In genomic region chr16:37879750-37880419, GRCm38 (mm10) we compare ENCODE assay signal across 19 mouse cellular contexts. TPM values are rescaled to one million over a fixed set of nuclear protein-coding genes. Genes with fewer than 3 reads are reported as not detected.
"Had no signal": no experiment of that assay in that cellular context is flagged by ENCODE, and none has a peak within 500 bp of the region (broad histone marks: within the 10 kb centered on the region; RNA-seq: fewer than 3 reads in every experiment).

No protein-coding gene starts in this region.

- DNase-seq: kidney, adult 2 months; kidney, postnatal 4 days; lung, embryonic 14.5 days; thymus, adult 2 months; thymus, postnatal 14 days; thymus, postnatal 4 days had no signal

- H3K4me3 ChIP-seq: limb, embryonic 10.5 days; limb, embryonic 13.5 days; midbrain, embryonic 12.5 days; myocyte; neural tube, embryonic 13.5 days had no signal

- H3K27ac ChIP-seq: kidney, postnatal 0 days; limb, embryonic 10.5 days; limb, embryonic 13.5 days; macrophage; midbrain, embryonic 12.5 days; neural tube, embryonic 13.5 days had no signal

- H3K4me2 ChIP-seq: limb, embryonic 13.5 days; lung, embryonic 14.5 days; midbrain, embryonic 12.5 days; neural tube, embryonic 13.5 days had no signal

- H3K4me1 ChIP-seq: limb, embryonic 10.5 days; midbrain, embryonic 12.5 days had no signal

- H3K9me3 ChIP-seq: limb, embryonic 10.5 days; limb, embryonic 13.5 days; midbrain, embryonic 12.5 days; neural tube, embryonic 13.5 days had no signal

- H3K27me3 ChIP-seq: limb, embryonic 13.5 days; midbrain, embryonic 12.5 days; neural tube, embryonic 13.5 days had no signal

- H3K9ac ChIP-seq: limb, embryonic 13.5 days; lung, embryonic 14.5 days; midbrain, embryonic 12.5 days; neural tube, embryonic 13.5 days had no signal

- ATAC-seq: lung, postnatal 0 days; midbrain, embryonic 16.5 days had no signal

RNA-seq across cellular contexts. Expression of gene Gm36028, which starts 18.9 kb away (rescaled TPM):
- polyA plus RNA-seq: intestine, embryonic 14.5 days; limb, embryonic 10.5 days; macrophage; midbrain, embryonic 16.5 days; small intestine, adult 2 months; spleen, adult 2 months had no signal

RNA-seq across cellular contexts. Expression of gene Gpr156, which starts 36.4 kb away (rescaled TPM):
- polyA plus RNA-seq: kidney, adult 2 months; liver, adult 2 months; macrophage had no signal
